Mouse (Mus musculus) thymus, adult 2 months (tissue): ENCODE results near the gene Ttc37.

ENCODE experiments used
- CTCF ChIP-seq: fragments of 200-500 bp; IDR thresholded peaks from 2 replicates; pipeline ENCODE4 v1.5.1; 2012; ENCODE audit warnings: mild to moderate bottlenecking, control low read depth, low read length, moderate library complexity, borderline replicate concordance; ENCODE audit not compliant: control insufficient read depth, poor library complexity, insufficient read depth; ENCODE audit errors: extremely low read depth
- POLR2A ChIP-seq: fragments of 200-500 bp; IDR thresholded peaks from 2 replicates; pipeline ENCODE4 v1.6.1; 2012; ENCODE audit warnings: mild to moderate bottlenecking, low read length, control low read depth, moderate library complexity; ENCODE audit not compliant: control insufficient read depth, poor library complexity, insufficient read depth; ENCODE audit errors: extremely low read depth

DNA sequence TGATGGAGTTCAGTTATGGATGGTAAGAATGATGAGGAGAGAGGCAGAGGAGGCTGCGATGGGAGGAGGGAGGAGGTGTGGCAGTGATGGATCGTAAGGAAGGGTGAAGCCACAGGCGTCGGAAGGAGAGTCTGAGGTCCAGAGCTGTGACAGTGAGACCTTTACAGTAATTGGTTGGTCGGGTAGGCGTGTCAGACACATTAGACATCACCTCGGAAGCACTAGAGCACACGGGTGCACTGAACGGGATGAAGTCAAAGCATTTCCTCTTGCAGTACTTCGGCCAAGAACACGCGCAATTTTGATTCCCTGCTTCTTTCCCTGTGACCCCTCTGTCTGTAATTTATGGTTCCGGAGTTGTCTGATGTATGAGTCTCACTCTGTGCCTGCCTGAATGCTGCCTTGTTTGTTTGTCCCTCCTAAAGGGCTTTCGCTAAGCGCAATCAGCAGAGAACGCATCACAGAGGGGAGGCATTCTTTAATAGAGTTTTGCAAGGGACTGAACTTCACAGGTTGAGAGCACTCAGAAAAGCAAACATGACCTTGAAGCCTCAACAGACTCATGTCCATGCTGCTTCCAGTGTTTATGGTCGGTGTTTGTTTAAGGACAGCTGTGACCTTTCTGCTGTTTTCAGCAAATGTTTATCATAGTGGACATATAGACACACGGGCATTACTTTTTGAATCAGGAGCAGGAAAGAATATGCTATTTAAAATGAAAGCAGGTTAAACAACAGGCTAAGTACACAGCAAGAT is 10.7 kb downstream of the Ttc37 start:
- TF ChIP-seq CTCF (no peak), POLR2A (no peak)
